Mouse (Mus musculus): Measurements from ENCODE around the gene Rufy3.
A peak's percentile ranks its signal among the peaks of the same experiment; 100 is the strongest.

Rufy3 gene

GRCm38 (mm10) chr5:88575506-88576338 lies 10.9 kb downstream of the Rufy3 start:
- peak in 1 of 2 experiments; percentile 26 for DNase-seq

GRCm38 (mm10) chr5:88580681-88581080 lies 15.8 kb downstream of the Rufy3 start:
- no peak for DNase-seq

GRCm38 (mm10) chr5:88581343-88581742 lies 16.5 kb downstream of the Rufy3 start:
- no peak for DNase-seq

GRCm38 (mm10) chr5:88583271-88584031 lies 18.6 kb downstream of the Rufy3 start:
- peak; percentile 77 to 86 for DNase-seq

- peak; percentile 76 to 79 for DNase-seq
These were observed 19.2 kb downstream of the Rufy3 start for GRCm38 (mm10) chr5:88584061-88584460.

- DNase-seq = peak; percentile 65 to 77
These were observed 21.8 kb downstream of the Rufy3 start for GRCm38 (mm10) chr5:88586407-88587174.

- peak; percentile 25 to 39 for DNase-seq
These were observed 22.5 kb downstream of the Rufy3 start for GRCm38 (mm10) chr5:88587211-88587934.

- DNase-seq = no peak
These were observed 23.6 kb downstream of the Rufy3 start for GRCm38 (mm10) chr5:88588481-88588880.

GRCm38 (mm10) chr5:88593421-88594172 lies 28.8 kb downstream of the Rufy3 start:
- no peak for DNase-seq

GRCm38 (mm10) chr5:88594173-88594569 lies 29.3 kb downstream of the Rufy3 start:
- DNase-seq = no peak

- DNase-seq = no peak
These were observed 31.0 kb downstream of the Rufy3 start for GRCm38 (mm10) chr5:88595537-88596455.

GRCm38 (mm10) chr5:88598961-88599360 lies 34.1 kb downstream of the Rufy3 start:
- no peak for DNase-seq

- no peak for DNase-seq
These were observed 37.2 kb downstream of the Rufy3 start for GRCm38 (mm10) chr5:88602030-88602429.

GRCm38 (mm10) chr5:88602713-88603112 lies 37.9 kb downstream of the Rufy3 start:
- no peak for DNase-seq

- DNase-seq = no peak
These were observed 39.2 kb downstream of the Rufy3 start for GRCm38 (mm10) chr5:88604046-88604445.

GRCm38 (mm10) chr5:88604641-88605358 lies 40.0 kb downstream of the Rufy3 start:
- DNase-seq = no peak

- DNase-seq = no peak
These were observed 49.3 kb downstream of the Rufy3 start for GRCm38 (mm10) chr5:88614129-88614528.

- no peak for DNase-seq
These were observed 52.1 kb downstream of the Rufy3 start for GRCm38 (mm10) chr5:88616988-88617387.

- no peak for DNase-seq
These were observed 62.7 kb downstream of the Rufy3 start for GRCm38 (mm10) chr5:88627545-88627944.

GRCm38 (mm10) chr5:88629125-88629524 lies 64.3 kb downstream of the Rufy3 start:
- DNase-seq = no peak
